Mouse (Mus musculus) small intestine, adult 2 months (tissue): Measurements from ENCODE around the gene Hfe2. TPM values are rescaled to one million over a fixed set of nuclear protein-coding genes. Genes with fewer than 3 reads are reported as not detected.

ENCODE experiments used
- H3K27ac ChIP-seq: fragments of 200-500 bp; 2 replicates; pipeline ENCODE4 v1.5.1; 2012; ENCODE audit warnings: low read depth, low read length, control low read depth, inconsistent platforms; ENCODE audit not compliant: insufficient read depth
- H3K27me3 ChIP-seq: fragments of 200-500 bp; 2 replicates; pipeline ENCODE4 v1.6.1; 2012; ENCODE audit warnings: mild to moderate bottlenecking, moderate library complexity, low read length, inconsistent platforms; ENCODE audit not compliant: control insufficient read depth, insufficient read depth
- H3K36me3 ChIP-seq: fragments of 200-500 bp; 2 replicates; pipeline ENCODE4 v1.6.1; 2012; ENCODE audit warnings: mild to moderate bottlenecking, low read length, control low read depth, inconsistent platforms; ENCODE audit not compliant: control insufficient read depth, insufficient read depth
- H3K4me1 ChIP-seq: fragments of 200-500 bp; 2 replicates; pipeline ENCODE4 v1.6.1; 2012; ENCODE audit warnings: low read length, inconsistent platforms, mixed read lengths; ENCODE audit not compliant: control insufficient read depth, insufficient read depth, insufficient read length
- H3K4me3 ChIP-seq: fragments of 200-500 bp; 2 replicates; pipeline ENCODE4 v1.5.1; 2012; ENCODE audit warnings: low read depth, mild to moderate bottlenecking, control low read depth, inconsistent platforms, low read length, moderate library complexity
- CTCF ChIP-seq: fragments of 200-500 bp; IDR thresholded peaks from 2 replicates; pipeline ENCODE4 v1.5.1; 2012; ENCODE audit warnings: low read depth, mild to moderate bottlenecking, control low read depth, inconsistent platforms, low read length, moderate library complexity, mixed read lengths; ENCODE audit not compliant: insufficient replicate concordance, insufficient read length; ENCODE audit errors: extremely low read depth
- POLR2A ChIP-seq: fragments of 200-500 bp; IDR thresholded peaks from 2 replicates; pipeline ENCODE4 v1.6.1; 2012; ENCODE audit warnings: low read depth, mild to moderate bottlenecking, control low read depth, inconsistent platforms, low read length, moderate library complexity
- WGBS: fragments of 180-500 bp; shearing (Covaris S2); methylation state at CpG from one replicate; pipeline ENCODE4 v1.1.7; 2018; 5-methylcytosine and 5-hydroxymethylcytosine counted together
- polyA plus RNA-seq: library from polyadenylated mRNA; depleted of rRNA; stranded (reverse); fragments of >200 nt; gene quantifications from 2 replicates; pipeline ENCODE4 v1.2.3, GENCODE M21; 2012

Gene Hfe2
- polyA plus RNA-seq, 1 experiment = not detected

DNA sequence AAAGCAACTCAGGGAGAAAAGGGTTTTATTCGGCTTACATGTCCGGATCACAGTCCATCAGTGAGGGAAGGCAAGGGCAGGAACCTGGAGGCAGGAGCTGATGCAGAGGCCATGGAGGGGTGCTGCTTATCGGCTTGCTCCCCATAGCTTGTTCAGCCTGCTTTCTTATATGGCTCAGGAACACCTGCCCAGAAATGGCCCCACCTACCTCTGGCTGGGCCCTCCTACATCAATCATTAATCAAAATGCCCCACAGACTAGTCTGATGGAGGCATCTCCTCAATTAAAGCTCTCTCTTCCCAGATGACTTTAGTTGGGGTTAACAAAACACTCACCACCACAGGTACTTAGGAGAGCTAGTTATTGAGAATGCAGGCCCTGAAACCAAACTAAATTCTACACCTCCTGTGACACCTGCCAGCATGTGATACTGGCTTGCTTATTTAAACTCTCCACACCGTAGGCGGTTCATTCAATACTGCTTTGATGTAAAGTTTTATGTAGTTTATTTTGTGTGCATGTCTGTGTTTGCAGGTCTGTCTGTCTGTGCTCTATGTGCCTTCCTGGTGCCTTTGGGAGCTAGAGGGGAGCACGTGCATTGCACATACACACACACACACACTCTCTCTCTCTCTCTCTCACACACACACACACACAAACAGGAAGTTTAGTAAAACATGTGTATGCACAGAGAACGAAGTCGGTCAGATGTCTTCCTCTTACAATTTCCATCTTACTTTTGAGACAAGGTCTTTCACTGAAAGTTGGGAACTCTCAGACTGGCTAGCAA lies 41.9 kb downstream of the Hfe2 start:
- TF ChIP-seq POLR2A = no peak
- peaks cover 30% of the 10 kb centered on the region for H3K4me1 ChIP-seq
- H3K27ac ChIP-seq = peak overlapping the region; percentile 36; the same call in 1 of the 2 replicates
- peaks cover 2% of the 10 kb centered on the region; the same call in 1 of the 2 replicates for H3K36me3 ChIP-seq
- no peak overlapping the region for H3K4me3 ChIP-seq
- 25% methylated on average over 8 of the region's 8 CpGs for WGBS
- no peaks in the 10 kb centered on the region for H3K27me3 ChIP-seq

DNA sequence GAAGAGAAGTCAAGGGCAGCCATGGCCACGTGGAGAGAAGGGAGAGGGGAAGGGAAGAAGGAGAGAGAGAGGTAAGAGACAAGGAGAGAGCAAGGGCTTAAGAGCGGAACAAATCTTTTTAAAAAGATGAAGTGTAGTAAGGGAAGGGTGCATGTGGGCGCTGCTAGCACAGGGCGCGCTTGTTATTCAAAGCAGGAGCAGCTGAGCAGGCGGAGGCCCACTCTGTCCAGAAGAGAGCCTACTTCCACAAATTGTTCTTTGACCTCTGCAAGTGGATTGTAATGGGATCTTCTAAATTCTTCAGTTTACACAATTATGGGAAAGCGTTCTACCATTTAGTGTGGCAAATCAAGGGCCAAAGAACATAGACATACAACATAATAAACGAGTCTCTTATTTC lies 43.6 kb downstream of the Hfe2 start:
- no peak overlapping the region for H3K27ac ChIP-seq
- H3K4me3 ChIP-seq = no peak overlapping the region
- H3K27me3 ChIP-seq = no peaks in the 10 kb centered on the region
- peaks cover 37% of the 10 kb centered on the region for H3K4me1 ChIP-seq
- WGBS = 78% methylated on average over 8 of the region's 8 CpGs
- no peaks in the 10 kb centered on the region for H3K36me3 ChIP-seq
- TF ChIP-seq POLR2A (no peak), CTCF (no peak)

DNA sequence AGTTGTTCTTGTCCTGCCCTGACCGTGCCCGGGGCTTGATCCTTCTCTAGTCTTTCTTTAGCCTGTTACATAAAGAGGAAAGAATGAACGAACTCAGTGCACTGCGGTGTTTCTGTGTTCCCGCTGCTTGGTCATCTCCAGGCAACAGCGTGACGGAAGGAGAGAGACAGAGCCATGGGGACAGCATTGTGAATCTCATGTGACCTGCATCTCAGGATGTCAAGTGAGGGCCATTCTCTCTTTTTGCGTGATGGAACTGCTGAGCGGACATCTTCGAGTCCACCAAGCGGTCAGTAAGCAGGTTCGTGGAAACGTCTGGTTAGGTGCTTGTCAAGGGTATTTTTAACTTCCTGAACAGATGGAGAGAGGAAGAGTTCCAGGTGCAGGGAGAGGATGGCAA lies 44.5 kb downstream of the Hfe2 start:
- Histone ChIP-seq H3K4me1 (peaks cover 35% of the 10 kb centered on the region), H3K36me3 (no peaks in the 10 kb centered on the region), H3K4me3 (no peak overlapping the region), H3K27me3 (no peaks in the 10 kb centered on the region), H3K27ac (no peak overlapping the region)
- 90% methylated on average over 13 of the region's 13 CpGs for WGBS
- TF ChIP-seq CTCF (no peak), POLR2A (no peak)

DNA sequence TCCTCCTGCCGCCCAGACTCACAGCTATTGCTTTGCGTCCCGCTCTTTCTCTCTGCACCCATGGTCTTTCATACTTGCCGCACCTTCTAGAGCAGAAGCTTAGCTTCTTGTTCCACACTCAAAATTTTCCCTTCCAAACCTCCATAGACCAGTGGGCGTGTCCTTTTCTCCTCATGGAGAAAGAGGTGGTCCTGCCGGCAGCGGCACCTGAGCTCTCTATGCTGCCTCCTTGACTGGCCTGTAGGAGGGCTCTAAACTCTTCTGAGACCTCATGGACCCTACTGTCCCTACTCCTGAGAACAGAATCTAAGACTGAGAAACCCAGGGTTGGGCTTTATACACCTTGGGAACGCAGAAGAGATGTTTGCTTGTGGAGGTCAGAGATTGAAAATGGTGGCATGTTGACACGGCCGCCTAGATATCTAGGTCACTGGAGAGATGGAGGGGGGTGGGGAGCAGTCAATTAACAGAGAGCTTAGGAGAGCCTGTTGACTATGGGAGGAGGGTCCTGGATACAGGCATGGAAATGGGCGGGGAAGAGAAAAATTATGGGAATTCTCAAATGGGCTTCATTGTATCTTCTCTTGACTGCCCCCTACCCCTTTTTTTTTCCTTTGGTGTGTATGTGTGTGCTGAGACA lies 45.1 kb downstream of the Hfe2 start:
- Histone ChIP-seq H3K36me3 (no peaks in the 10 kb centered on the region), H3K4me1 (peaks cover 32% of the 10 kb centered on the region), H3K27ac (no peak overlapping the region), H3K27me3 (no peaks in the 10 kb centered on the region), H3K4me3 (no peak overlapping the region)
- TF ChIP-seq POLR2A = no peak
- no peak for TF ChIP-seq CTCF
- WGBS = 95% methylated on average over 11 of the region's 11 CpGs

DNA sequence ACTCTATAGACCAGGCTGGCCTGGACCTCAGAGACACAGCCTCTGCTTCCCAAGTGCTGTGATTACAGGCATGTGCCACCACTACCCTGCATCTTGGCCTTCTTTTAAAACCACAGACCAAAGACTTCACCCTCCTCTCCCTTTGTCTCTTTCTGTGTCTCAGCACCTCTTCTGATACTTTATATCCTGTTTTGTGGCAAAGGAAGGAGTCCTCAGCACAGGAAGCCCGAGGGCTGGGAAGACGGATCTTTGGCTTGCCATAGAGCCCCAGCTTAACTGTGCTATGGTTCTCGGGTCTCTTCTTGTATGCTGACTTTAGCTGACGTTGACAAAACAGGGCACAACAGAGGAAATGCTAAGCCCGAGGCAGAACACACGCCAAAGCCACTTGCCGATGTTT lies 45.7 kb downstream of the Hfe2 start:
- Histone ChIP-seq H3K4me3 (no peak overlapping the region), H3K4me1 (peaks cover 35% of the 10 kb centered on the region), H3K36me3 (no peaks in the 10 kb centered on the region), H3K27me3 (no peaks in the 10 kb centered on the region), H3K27ac (no peak overlapping the region)
- TF ChIP-seq POLR2A = no peak
- no peak for TF ChIP-seq CTCF
- WGBS = 72% methylated on average over 7 of the region's 7 CpGs

DNA sequence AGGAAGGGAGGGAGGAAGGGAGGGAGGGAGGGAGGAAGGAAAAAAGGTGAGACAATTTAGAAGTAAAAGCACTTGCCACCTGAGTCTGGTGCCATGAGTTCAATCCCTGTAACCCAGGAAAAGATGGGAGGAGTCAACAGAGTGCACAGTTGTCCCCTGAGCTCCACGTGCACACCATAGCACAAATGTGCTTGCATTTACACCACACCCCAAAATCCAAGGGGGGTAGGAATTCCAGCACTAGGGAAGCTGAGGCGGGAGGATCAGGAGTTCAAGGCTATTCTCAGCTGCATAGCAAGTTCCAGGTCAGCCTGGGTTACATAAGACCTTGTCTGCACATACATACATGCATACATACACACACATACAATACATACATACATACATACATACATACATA lies 46.4 kb downstream of the Hfe2 start:
- TF ChIP-seq POLR2A (no peak), CTCF (no peak)
- peaks cover 35% of the 10 kb centered on the region for H3K4me1 ChIP-seq
- H3K27me3 ChIP-seq = no peaks in the 10 kb centered on the region
- 38% methylated on average over 2 of the region's 2 CpGs for WGBS
- H3K36me3 ChIP-seq = no peaks in the 10 kb centered on the region
- no peak overlapping the region for H3K4me3 ChIP-seq
- peak overlapping the region; percentile 48; the same call in 1 of the 2 replicates for H3K27ac ChIP-seq

DNA sequence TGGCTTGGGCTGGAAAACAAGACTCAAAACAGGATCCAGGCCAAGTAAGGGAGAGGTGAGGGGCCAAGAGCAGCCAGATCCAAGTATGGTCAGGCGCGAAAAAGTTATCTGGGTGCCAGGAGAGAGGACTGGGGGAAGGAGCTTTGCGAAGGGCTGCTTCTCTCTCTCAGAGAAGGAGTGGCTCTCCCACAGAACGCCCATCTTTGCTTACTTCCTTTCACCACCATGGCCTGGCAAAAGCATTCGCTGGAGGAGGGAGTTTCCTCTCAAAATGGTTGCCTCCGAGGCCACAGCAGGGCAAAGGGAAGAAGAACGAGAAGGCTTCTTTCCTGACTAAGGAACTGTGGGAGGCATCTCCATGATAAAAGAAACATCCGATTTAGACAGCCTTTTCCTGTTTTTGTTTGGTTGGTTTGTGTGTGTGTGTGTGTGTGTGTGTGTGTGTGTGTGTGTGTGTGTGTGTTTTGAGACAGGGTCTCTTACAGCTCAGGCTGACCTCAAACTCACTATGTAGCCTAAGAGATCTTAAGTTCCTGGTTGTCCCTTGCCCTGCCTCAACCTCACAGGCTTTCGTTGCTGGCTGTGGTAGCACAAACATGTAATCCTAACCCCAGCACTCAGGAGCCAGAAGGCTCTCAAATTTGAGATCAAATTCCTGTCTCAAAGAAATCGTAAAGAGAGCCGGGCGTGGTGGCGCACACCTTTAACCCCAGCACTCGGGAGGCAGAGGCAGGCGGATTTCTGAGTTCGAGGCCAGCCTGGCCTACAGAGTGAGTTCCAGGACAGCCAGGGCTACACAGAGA lies 47.1 kb downstream of the Hfe2 start:
- no peak for TF ChIP-seq POLR2A
- TF ChIP-seq CTCF = no peak
- Histone ChIP-seq H3K4me1 (peaks cover 30% of the 10 kb centered on the region), H3K27me3 (no peaks in the 10 kb centered on the region), H3K4me3 (no peak overlapping the region), H3K36me3 (no peaks in the 10 kb centered on the region), H3K27ac (peak overlapping the region; percentile 48)
- WGBS = 47% methylated on average over 16 of the region's 16 CpGs
